Mouse (Mus musculus) ES-Bruce4 (cell line): ENCODE results near the gene Scd3. TPM values are rescaled to one million over a fixed set of nuclear protein-coding genes. Genes with fewer than 3 reads are reported as not detected.
A peak's percentile ranks its signal among the peaks of the same experiment; 100 is the strongest.
"Not testable (repeated sequence)": the region's sequence is repeated elsewhere in the genome, so short reads cannot be mapped to it uniquely, and the experiment has no call there.

ENCODE experiments used
- H3K27ac ChIP-seq: 2 replicates; pipeline ENCODE4 v1.5.1; 2012; ENCODE audit warnings: low read length, inconsistent platforms; ENCODE audit not compliant: insufficient read depth
- H3K27me3 ChIP-seq: 2 replicates; pipeline ENCODE4 v1.6.1; 2012; ENCODE audit warnings: mild to moderate bottlenecking, low read length, inconsistent platforms; ENCODE audit not compliant: control insufficient read depth, poor library complexity, insufficient read depth, severe bottlenecking
- H3K36me3 ChIP-seq: 2 replicates; pipeline ENCODE4 v1.6.1; 2012; ENCODE audit warnings: inconsistent platforms, mild to moderate bottlenecking, low read length, moderate library complexity; ENCODE audit not compliant: control insufficient read depth, poor library complexity, insufficient read depth, severe bottlenecking
- H3K4me1 ChIP-seq: one replicate; pipeline ENCODE4 v1.8.1; 2011; ENCODE audit warnings: low read length; ENCODE audit not compliant: control insufficient read depth, insufficient read depth
- H3K4me3 ChIP-seq: 2 replicates; pipeline ENCODE4 v1.5.1; 2011; ENCODE audit warnings: low read depth, mild to moderate bottlenecking, low read length
- H3K9ac ChIP-seq: 2 replicates; pipeline ENCODE4 v1.6.1; 2012; ENCODE audit warnings: low read depth, mild to moderate bottlenecking, inconsistent platforms; ENCODE audit not compliant: poor library complexity, severe bottlenecking
- H3K9me3 ChIP-seq: replicated peaks from 2 replicates; pipeline ENCODE4 v1.6.1; 2012; ENCODE audit warnings: mild to moderate bottlenecking, low read length, inconsistent platforms; ENCODE audit not compliant: control insufficient read depth, poor library complexity, insufficient read depth, severe bottlenecking
- CTCF ChIP-seq: IDR thresholded peaks from one replicate; pipeline ENCODE4 v1.8.1; 2011; ENCODE audit warnings: low read depth, low read length
- EP300 ChIP-seq: IDR thresholded peaks from 2 replicates; pipeline ENCODE4 v1.6.1; 2011; ENCODE audit warnings: low read depth, low read length; ENCODE audit not compliant: insufficient read depth
- POLR2A ChIP-seq: IDR thresholded peaks from one replicate; pipeline ENCODE4 v1.8.1; 2011; ENCODE audit warnings: low read length; ENCODE audit not compliant: insufficient read depth
- polyA plus RNA-seq: library from polyadenylated mRNA; stranded (reverse); fragments of >200 nt; gene quantifications from 2 replicates; pipeline ENCODE4 v1.2.4, GENCODE M21; 2011; ENCODE audit warnings: low read depth; ENCODE audit not compliant: missing spikeins, insufficient read depth, insufficient read length

The Scd3 gene
- polyA plus RNA-seq, 1 experiment = 3.3 TPM

DNA sequence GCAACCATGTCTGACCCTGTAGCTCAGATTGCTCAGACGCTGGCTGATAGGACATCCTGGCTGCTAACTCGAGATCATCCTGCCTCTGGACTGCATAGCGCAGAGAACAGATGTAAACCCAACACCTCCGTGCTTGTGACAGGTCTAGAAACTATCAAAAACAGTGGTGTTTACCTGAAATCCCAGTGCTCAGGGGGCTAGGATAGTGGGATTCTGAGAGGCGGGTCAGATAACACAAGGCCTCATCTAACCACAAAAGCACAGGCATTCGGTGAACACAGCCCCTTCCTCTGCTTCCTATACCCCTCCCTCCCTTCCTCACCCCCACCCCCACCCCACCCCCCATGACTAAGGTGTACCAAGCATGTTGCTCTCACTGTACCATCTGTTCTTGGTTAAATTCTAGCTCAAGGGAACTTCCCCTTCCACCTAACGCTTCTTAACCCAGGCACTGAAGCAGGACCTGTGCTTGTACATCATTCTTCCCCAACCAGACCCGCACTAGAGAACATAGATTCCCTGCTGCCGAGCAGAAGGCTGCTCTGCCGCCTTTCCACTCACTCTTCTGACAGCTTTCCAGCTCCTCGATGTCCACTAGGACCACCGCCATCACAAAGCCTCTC is 49.0 kb downstream of the Scd3 start:
- TF ChIP-seq EP300 (no peak), CTCF (no peak), POLR2A (no peak)
- Histone ChIP-seq H3K4me3 (no peak overlapping the region), H3K9me3 (peaks cover 2% of the 10 kb centered on the region; the same call in 1 of the 2 replicates), H3K36me3 (no peaks in the 10 kb centered on the region), H3K27ac (no peak overlapping the region), H3K27me3 (no peaks in the 10 kb centered on the region), H3K9ac (peak overlapping the region; percentile 33; the same call in 1 of the 2 replicates), H3K4me1 (no peaks in the 10 kb centered on the region)

DNA sequence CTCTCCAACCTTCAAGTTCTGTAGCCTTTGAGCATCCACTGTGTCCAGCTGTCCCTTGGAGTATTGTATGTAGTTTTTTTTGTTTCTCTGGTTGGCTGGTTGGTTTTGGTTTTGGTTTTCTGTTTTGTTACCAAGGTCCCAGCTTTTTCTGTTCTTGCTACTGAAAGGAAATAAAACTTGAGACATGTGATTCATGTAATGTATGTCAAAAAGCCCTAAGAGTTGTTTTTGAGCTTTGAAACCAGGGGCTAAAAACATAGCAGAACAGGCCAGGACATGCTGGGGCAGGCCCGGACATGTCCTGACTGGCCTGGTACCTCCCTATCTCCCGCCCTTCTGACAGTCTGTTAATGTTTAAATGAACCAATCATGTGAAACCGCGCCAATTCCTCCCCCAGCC is 51.0 kb downstream of the Scd3 start:
- not testable (repeated sequence) for H3K9me3 ChIP-seq, H3K4me1 ChIP-seq, H3K9ac ChIP-seq, H3K27me3 ChIP-seq, H3K4me3 ChIP-seq, H3K36me3 ChIP-seq
- TF ChIP-seq EP300 = 0 out of 2 replicates have a peak, but pooled peaks have one; percentile 23
- H3K27ac ChIP-seq = peak overlapping the region; percentile 76

DNA sequence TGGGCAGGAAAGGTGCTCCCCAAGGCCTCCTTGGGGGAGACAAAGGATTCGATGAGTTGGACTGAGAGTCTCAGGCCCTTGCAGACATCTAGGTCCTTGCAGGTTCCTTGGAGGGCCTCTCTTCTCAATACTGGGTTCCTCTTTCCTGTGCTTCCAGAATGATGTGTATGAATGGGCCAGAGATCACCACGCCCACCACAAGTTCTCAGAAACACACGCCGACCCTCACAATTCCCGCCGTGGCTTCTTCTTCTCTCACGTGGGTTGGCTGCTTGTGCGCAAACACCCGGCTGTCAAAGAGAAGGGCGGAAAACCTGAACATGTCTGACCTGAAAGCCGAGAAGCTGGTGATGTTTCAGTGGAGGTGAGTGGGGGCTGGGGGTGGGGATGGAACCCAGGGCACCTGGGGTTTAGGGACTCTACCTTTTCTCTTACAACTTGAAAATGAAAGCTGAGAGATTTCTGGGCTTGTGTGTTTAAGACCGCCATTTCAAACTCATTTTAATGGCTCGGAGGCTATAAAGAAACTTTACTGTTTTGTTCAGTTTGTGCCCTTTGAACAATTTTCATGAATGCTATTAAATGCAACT is 54.4 kb downstream of the Scd3 start:
- Histone ChIP-seq H3K4me3 (no peak overlapping the region), H3K36me3 (no peaks in the 10 kb centered on the region), H3K9ac (no peak overlapping the region), H3K27ac (no peak overlapping the region), H3K4me1 (peaks cover 1% of the 10 kb centered on the region), H3K9me3 (peaks cover 2% of the 10 kb centered on the region; the same call in 1 of the 2 replicates), H3K27me3 (no peaks in the 10 kb centered on the region)
- TF ChIP-seq POLR2A (no peak), EP300 (no peak), CTCF (no peak)

DNA sequence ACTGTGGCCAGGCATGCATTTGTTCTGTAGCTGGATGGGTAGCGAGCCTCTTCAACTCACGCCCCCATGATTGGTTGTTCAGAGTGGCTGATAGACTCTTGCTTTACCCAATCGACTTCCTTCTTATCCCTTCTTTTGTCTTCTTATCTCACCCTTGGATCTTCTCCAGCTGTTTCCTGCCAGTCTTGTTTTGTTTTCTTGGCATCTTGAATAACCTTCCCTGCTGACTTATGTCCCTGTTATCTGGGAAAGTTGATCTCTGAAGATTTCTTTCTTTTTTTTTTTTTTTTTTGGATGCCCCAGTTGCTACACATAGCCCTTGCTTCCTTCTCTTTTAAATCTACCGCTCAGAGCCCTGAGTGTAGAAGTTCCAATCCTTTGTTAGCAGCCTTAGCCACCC is 56.4 kb downstream of the Scd3 start:
- no peaks in the 10 kb centered on the region; the same call in 1 of the 2 replicates for H3K9me3 ChIP-seq
- TF ChIP-seq CTCF (no peak), EP300 (no peak), POLR2A (no peak)
- H3K27me3 ChIP-seq = no peaks in the 10 kb centered on the region
- no peak overlapping the region for H3K27ac ChIP-seq
- H3K36me3 ChIP-seq = no peaks in the 10 kb centered on the region
- no peak overlapping the region for H3K9ac ChIP-seq
- peaks cover 1% of the 10 kb centered on the region for H3K4me1 ChIP-seq
- H3K4me3 ChIP-seq = no peak overlapping the region

DNA sequence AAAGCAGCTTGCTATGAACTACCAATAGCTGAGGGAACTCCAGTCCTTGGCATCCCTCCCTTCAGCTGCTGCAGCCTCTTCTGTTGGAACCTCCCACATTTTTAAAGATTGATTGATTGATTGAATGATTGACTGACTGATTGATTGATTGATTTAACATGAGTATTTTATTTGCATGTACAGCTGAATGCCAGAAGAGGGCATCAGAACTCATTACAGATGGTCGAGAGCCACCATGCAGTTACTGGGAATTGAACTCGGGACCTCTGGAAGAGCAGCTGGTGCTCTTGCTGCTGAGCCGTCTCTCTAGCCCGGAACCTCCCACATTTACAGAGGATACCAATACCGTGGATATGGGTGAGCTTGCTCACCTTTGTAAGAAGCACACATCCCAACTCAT is 57.4 kb downstream of the Scd3 start:
- Histone ChIP-seq H3K27me3 (no peaks in the 10 kb centered on the region), H3K4me1 (peaks cover 8% of the 10 kb centered on the region), H3K36me3 (no peaks in the 10 kb centered on the region), H3K9me3 (no peaks in the 10 kb centered on the region), H3K9ac (no peak overlapping the region), H3K27ac (no peak overlapping the region), H3K4me3 (no peak overlapping the region)
- no peak for TF ChIP-seq EP300
- no peak for TF ChIP-seq CTCF
- TF ChIP-seq POLR2A = no peak

DNA sequence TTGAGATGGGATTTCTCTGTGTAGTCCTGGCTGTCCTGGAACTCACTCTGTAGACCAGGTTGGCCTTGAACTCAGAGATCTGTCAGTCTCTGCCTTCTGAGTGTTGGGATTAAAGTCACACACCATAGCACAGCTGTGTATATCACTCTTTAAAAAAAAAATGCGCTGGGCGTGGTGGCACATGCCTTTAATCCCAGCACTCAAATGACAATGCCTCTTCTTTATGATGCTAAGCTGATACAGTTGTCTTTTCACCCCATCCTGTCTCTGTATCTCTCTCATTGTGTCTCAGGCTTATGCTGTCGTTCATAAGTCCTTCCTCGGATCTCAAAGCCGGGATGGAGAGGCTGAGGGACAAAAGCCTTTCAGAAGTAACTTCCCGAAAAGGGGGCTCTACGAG is 58.7 kb downstream of the Scd3 start:
- Histone ChIP-seq H3K36me3 (no peaks in the 10 kb centered on the region), H3K4me3 (no peak overlapping the region), H3K9me3 (no peaks in the 10 kb centered on the region), H3K27me3 (no peaks in the 10 kb centered on the region), H3K9ac (no peak overlapping the region), H3K4me1 (peaks cover 8% of the 10 kb centered on the region), H3K27ac (no peak overlapping the region)
- TF ChIP-seq CTCF (no peak), EP300 (no peak), POLR2A (no peak)
